Mouse (Mus musculus): ENCODE measurements around the gene Blnk.

GRCm38 (mm10) chr19:40936038-40936437 lies 58.3 kb downstream of the Blnk start:
- TF ChIP-seq POLR2A (IDR thresholded peaks at IDR 0.05; ENCODE audit: insufficient read depth, low read length), result peak; percentile 6
- no peak for TF ChIP-seq CTCF (IDR thresholded peaks at IDR 0.05; ENCODE audit: low read depth, low read length)
